Mouse (Mus musculus) Patski (cell line): ENCODE measurements at regions not wholly inside any gene's neighbourhood (a gene's known extent, or its start where the extent isn't known, plus 50 kb on each side); places are given as distances from the start of the nearest gene placed in this dataset.

Experiments
- ATAC-seq: fragments of 100-300 bp; one replicate; pipeline ENCODE4 v1.8.0; 2021
- CTCF ChIA-PET: fragments of 350-600 bp; sonication (Branson Sonifier 250); formaldehyde crosslinking; loops from one replicate; lab custom pipeline; 2022; ENCODE audit warnings: inconsistent platforms; lab: Charles Lee
- POLR2A ChIA-PET: fragments of 350-600 bp; sonication (Branson Sonifier 250); formaldehyde crosslinking; loops from one replicate; lab custom pipeline; 2022; ENCODE audit warnings: antibody characterized with exemption, inconsistent platforms; lab: Charles Lee
- DNase-seq: peaks from one replicate; pipeline ENCODE4 v3.0.0-alpha.2; 2011; ENCODE audit warnings: low read depth, low spot score
- H3K27me3 ChIP-seq: fragments of 371-371 bp; one replicate; pipeline ENCODE4 v1.5.1; 2021
- CTCF ChIP-seq: fragments of 100-300 bp; IDR thresholded peaks from one replicate; pipeline ENCODE4 v1.5.1; 2021
- in situ Hi-C: fragments of 300-500 bp; cut with MboI; formaldehyde crosslinking; loops from 3 replicates; pipeline ENCODE4 v1.11.1; 2018; ENCODE audit warnings: low pct_unique_long_range_greater_than_20kb, mixed read lengths

DNA sequence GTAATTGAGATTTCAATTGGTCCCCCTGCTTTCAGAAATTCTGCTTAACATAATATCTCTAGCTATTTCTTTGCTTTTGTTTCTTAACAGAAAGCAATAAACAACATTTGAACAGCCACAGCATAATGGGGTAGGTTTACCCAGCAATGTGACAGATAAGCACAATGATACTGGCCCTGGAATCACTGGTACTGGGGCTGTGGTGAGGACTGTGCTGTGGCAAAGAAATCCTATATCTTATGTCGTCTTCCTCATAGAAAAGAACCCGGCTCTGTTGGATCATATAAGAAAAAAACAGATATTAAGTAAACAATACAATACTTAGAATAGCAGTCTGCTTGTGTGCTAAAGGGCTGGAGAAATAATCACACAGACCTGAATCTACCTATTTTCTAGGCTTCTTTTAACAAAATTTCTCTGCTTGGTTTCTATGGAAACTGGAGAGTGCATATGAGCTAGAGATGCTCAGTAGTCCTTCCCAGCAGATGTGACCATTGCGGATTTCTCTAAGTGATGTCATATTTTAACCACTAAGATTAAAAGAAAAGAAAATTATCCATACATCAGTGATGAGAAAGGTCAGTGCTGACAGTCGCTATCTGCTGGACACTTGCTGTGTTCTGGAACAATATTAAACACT is 119.8 kb upstream of the Gnao1 start:
- no peak for TF ChIP-seq CTCF
- no peak for ATAC-seq

DNA sequence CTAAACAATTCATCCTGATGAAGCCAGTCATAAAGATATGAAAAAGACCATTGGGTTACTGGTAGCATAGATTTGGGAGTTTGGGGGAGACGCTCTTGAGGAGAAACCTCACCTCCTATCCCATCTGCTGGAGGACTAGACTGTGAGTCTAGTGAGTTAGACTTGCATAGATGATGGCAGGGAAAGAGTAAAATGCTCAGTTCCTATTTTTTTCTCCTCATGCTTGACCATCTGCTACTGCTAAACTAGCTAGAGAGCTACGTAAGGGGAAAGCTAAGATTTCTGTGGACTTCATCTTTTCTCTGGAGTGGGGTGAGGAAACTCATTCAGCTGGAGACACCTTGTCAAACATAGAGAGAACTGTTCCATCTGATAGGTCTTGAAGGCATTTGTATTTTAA is 118.4 kb upstream of the Gnao1 start:
- ChIA-PET CTCF (interaction anchor here (1.1 kb wide), 1 partner anchor 30 kb away, joined by 3 read pairs; no protein-coding TSS in a partner anchor), POLR2A (no interaction called here)
- in situ Hi-C loops, result no loop called here
- DNase-seq (no peak), ATAC-seq (no peak)
- H3K27me3 ChIP-seq, result peaks cover 58% of the 10 kb centered on the region
- TF ChIP-seq CTCF, result no peak

More for the DNA sequence above, 119.8 kb upstream of the Gnao1 start:
- POLR2A ChIA-PET, result no interaction called here
- peaks cover 44% of the 10 kb centered on the region for H3K27me3 ChIP-seq
- no peak for DNase-seq
- CTCF ChIA-PET, result interaction anchor here (1.1 kb wide), 1 partner anchor 29 kb away, joined by 3 read pairs; no protein-coding TSS in a partner anchor
- in situ Hi-C loops, result no loop called here

DNA sequence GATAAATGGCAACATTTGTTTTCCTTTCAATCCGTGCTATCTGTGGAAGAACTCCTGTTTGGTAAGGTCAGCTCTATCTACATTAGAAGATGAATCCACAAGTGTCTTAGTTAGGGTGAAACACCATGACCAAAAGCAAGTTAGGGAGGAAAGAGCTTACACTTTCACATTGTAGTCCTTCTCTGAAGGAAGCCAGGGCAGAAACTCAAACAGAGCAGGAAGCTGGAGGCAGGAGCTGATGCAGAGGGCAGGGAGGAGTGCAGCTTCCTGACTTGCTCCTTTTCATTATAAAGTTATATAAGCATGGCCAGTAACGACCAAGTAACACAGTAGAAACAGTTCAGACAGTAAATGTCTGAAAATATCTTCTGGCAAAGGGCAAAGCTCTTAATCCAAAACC is 117.9 kb upstream of the Gnao1 start:
- no peak for ATAC-seq
- H3K27me3 ChIP-seq, result peaks cover 58% of the 10 kb centered on the region
- in situ Hi-C loops, result no loop called here
- CTCF ChIA-PET, result no interaction called here
- TF ChIP-seq CTCF, result no peak
- POLR2A ChIA-PET, result no interaction called here
- DNase-seq, result no peak

DNA sequence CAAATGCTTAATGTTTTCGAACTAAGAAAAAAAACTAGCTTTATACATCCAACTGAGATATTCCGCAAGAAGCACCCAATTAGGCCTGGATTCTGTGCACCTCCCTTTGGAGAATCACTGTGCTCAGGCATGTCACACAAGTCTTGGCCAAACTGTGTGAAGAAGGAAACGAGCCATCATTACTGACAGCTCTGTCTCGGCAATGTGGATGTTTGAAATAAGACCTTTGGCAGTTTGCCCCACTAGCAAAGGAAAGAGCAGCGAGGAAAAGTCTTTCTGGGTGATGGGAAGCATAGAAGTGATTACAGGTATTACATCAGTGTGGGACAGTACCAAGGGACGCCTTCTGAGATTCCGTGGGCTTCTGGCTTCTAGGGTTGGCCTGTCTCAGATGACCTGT is 112.6 kb upstream of the Gnao1 start:
- peaks cover 44% of the 10 kb centered on the region for H3K27me3 ChIP-seq
- CTCF ChIA-PET, result no interaction called here
- in situ Hi-C loops, result no loop called here
- no peak for TF ChIP-seq CTCF
- POLR2A ChIA-PET, result no interaction called here
- DNase-seq (no peak), ATAC-seq (no peak)

DNA sequence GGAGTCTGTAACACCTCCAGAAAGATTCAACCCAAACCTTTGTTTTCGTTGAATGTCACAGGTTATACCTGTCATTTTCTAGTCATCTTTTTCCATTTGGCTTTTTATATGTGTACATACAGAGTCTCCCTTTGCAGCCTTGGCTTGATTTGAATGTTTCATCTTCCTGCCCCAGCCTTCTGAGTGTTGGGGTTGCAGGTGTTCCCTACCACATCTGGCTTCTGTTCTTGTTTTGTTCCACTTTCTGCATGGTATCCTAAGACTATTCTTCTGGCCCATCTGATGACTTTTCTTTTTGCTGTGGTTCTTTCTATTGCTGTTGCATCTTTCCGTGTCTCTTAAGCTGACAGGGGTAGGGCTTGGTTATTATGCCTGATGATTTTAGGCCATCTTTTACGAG is 111.3 kb upstream of the Gnao1 start:
- CTCF ChIA-PET, result no interaction called here
- TF ChIP-seq CTCF, result no peak
- POLR2A ChIA-PET, result no interaction called here
- in situ Hi-C loops, result no loop called here
- H3K27me3 ChIP-seq, result peaks cover 40% of the 10 kb centered on the region
- DNase-seq, result no peak
- ATAC-seq, result no peak

DNA sequence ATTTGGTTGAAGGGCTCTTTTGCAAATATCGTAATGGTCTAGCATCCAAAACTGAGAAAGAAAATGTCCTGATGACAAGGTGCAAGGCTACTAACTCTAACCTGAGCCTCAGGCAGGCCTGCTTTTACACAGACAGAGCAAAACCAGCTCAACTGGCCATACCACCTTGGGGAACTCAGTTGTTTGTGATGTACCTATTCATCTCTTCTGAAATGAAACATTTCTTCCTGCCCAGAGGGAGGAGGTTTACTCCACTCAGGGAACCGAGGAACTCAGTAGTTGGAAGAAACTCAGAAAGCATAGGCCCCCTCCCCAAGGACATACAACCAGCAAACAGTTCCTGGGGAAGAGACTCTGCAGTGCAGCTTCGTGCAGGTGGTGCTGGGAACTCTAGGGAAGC is 108.4 kb upstream of the Gnao1 start:
- no peak for TF ChIP-seq CTCF
- H3K27me3 ChIP-seq, result peaks cover 33% of the 10 kb centered on the region
- DNase-seq, result no peak
- CTCF ChIA-PET, result interaction anchor here (1.2 kb wide), 1 partner anchor 117 kb away, joined by 3 read pairs; no protein-coding TSS in a partner anchor
- POLR2A ChIA-PET, result no interaction called here
- in situ Hi-C loops, result no loop called here
- ATAC-seq, result no peak

DNA sequence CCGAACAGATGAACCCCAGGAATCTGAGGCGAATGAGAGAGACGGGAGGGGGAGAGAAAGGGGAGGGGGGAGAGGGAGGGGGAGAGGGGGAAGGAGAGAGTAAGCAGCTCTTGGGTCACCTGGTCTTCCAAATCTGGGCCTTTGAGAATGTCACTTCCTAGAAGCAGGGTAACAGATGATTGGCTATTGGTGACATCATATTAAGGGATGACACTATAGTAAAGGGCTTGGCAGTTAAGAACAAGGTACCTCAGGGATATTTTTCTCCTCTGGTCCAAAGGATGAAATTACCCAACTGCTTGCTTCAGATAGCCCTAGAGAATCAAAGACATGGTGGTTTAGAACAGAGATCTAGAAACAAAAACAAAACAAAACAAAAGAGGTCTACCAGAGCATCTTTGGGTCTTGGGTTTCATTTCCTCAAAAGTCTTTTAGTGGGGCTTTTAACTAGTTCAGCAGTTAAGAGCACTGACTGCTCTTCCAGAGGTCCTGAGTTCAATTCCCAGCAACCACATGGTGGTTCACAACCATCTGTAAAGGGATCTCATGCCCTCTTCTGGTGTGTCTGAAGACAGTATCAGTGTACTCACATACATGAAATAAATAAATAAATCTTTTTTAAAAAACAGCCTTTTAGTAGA is 97.6 kb upstream of the Gnao1 start:
- ATAC-seq (no peak), DNase-seq (no peak)

DNA sequence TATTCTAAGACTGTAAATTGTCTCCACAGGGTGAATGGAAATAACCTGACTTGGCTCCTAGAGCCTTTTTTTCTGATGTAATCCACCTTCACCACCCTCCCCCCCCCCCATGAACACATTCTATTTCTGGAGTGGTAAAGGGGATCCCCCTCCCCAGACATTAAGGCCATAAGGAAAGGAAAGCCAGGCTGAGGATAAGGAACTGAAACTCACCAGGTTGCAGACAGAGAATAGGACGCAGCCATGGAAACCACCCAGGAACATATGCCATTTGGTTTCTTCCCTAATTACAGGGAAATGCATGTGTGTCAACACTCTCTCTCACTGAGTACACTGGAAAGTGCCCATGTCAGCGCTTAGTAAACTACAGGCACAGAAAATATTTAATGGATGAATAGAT is 96.5 kb upstream of the Gnao1 start:
- in situ Hi-C loops, result no loop called here
- ATAC-seq, result no peak
- CTCF ChIA-PET, result no interaction called here
- H3K27me3 ChIP-seq, result peaks cover 17% of the 10 kb centered on the region
- TF ChIP-seq CTCF, result no peak
- no peak for DNase-seq
- POLR2A ChIA-PET, result no interaction called here

More for the DNA sequence above, 97.6 kb upstream of the Gnao1 start:
- POLR2A ChIA-PET, result no interaction called here
- H3K27me3 ChIP-seq, result peaks cover 17% of the 10 kb centered on the region
- TF ChIP-seq CTCF, result no peak
- in situ Hi-C loops, result no loop called here
- CTCF ChIA-PET, result no interaction called here

DNA sequence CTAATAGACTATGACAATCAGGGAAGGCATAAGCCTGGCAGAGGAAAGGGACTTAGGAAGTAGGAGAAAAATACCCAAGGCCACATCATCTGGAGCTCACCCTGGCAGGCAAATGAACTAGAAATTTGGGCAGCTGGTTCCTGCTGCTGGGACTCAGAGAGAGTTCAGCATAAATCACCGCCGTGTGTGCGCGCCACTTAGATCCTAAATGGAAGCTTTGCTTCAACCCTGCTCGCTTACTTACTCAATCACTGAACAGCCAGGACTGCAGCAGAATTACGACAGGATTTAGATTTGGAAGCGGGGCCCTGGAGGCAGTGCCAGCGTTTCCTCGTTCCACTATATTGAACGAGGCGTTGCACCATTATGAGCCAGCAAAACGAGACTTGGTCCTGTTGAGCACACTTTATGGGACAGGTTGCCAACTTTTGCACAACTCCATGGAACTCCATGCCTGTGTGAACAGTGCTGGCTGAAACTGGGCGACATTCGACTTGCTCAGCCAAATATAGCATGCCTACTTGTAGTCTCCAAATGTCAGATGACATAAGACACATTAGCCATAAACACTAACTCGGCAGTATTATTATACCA is 84.8 kb upstream of the Gnao1 start:
- ChIA-PET CTCF (no interaction called here), POLR2A (no interaction called here)
- no peak for DNase-seq
- in situ Hi-C loops, result no loop called here
- peaks cover 10% of the 10 kb centered on the region for H3K27me3 ChIP-seq
- TF ChIP-seq CTCF, result no peak
- ATAC-seq, result no peak

DNA sequence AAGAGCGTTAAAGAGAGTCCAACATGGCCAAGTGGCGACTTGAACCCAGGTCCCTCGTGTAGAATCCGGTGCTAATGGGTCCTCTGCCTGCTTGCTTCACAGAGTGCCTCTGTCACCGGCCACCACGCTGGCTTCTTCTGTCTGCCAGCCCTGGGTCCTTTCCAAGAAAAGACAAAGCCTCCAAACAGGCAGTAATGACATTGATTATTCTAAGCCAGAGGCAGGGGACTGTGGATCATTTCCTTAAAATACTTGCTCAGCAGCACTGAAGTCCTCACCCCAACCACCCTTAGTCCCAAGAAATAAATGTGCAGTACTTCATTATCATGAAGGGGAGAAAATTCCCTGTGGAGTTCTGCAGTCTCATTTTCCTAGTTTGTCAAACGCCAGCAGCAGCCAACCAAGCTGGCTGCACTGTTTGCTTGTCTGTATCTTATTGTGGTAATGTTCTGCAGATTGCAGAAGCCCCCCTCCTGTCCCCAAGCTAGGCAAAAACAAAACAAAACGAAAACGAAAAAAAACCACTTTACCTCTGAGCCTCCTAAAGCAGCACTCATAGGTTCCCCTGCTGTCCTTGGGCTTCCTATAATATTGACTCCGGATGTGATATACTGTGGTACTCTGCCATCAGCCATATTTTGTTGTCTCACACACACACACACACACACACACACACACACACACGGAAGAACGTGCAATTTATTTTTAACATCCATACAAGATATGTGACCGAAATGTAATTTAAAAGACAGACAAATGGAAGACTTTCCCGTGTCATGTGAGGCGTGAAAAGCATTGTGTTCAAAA is 80.4 kb upstream of the Gnao1 start:
- DNase-seq (no peak), ATAC-seq (no peak)
- TF ChIP-seq CTCF, result no peak
- in situ Hi-C loops, result no loop called here
- H3K27me3 ChIP-seq, result peaks cover 10% of the 10 kb centered on the region
- CTCF ChIA-PET, result no interaction called here
- POLR2A ChIA-PET, result no interaction called here
